In genomic region chr3:61255232-61255631, GRCm38 (mm10) we compare ENCODE assay signal across 23 mouse cellular contexts.
DNase-seq lines count a peak whose midpoint lies in the region; ATAC-seq lines count a peak whose summit lies in the region.
"Had no signal": no experiment of that assay in that cellular context is flagged by ENCODE, and none has a peak within 500 bp of the region (broad histone marks: within the 10 kb centered on the region; RNA-seq: fewer than 3 reads in every experiment).

No protein-coding gene starts in this region.

- H3K9ac ChIP-seq in forebrain, embryonic 13.5 days, result no peak overlapping the region
- no peak overlapping the region for H3K9ac ChIP-seq in forebrain, embryonic 12.5 days
- no peak overlapping the region for H3K9ac ChIP-seq in hindbrain, embryonic 14.5 days
- no peak overlapping the region for H3K9ac ChIP-seq in hindbrain, embryonic 12.5 days
- H3K9ac ChIP-seq in midbrain, embryonic 16.5 days (ENCODE audit: low read depth, low read length), result no peak overlapping the region
- no peak overlapping the region for H3K9ac ChIP-seq in midbrain, embryonic 13.5 days (replicated peaks)
- H3K9ac ChIP-seq: hindbrain, embryonic 15.5 days had no signal

- H3K4me1 ChIP-seq in forebrain, embryonic 13.5 days, result no peaks in the 10 kb centered on the region
- H3K4me1 ChIP-seq in forebrain, embryonic 12.5 days, result no peaks in the 10 kb centered on the region
- no peaks in the 10 kb centered on the region for H3K4me1 ChIP-seq in hindbrain, embryonic 14.5 days (replicated peaks; ENCODE audit: control insufficient read depth, insufficient read depth, low read length)
- no peaks in the 10 kb centered on the region for H3K4me1 ChIP-seq in hindbrain, embryonic 12.5 days
- no peaks in the 10 kb centered on the region for H3K4me1 ChIP-seq in midbrain, embryonic 16.5 days (ENCODE audit: control insufficient read depth, insufficient read depth, low read length)
- no peaks in the 10 kb centered on the region for H3K4me1 ChIP-seq in midbrain, embryonic 13.5 days (replicated peaks)
- H3K4me1 ChIP-seq: embryonic facial prominence, embryonic 10.5 days; heart, embryonic 10.5 days; hindbrain, embryonic 15.5 days had no signal

- 62% methylated on average over 4 of the region's 4 CpGs for WGBS in forebrain, embryonic 13.5 days
- 60% methylated on average over 4 of the region's 4 CpGs for whole genome bisulfite sequencing in forebrain, embryonic 12.5 days
- WGBS in hindbrain, embryonic 14.5 days, result 50% methylated on average over 4 of the region's 4 CpGs
- WGBS in hindbrain, embryonic 12.5 days, result 67% methylated on average over 4 of the region's 4 CpGs
- WGBS in midbrain, embryonic 16.5 days, result 49% methylated on average over 4 of the region's 4 CpGs
- WGBS in midbrain, embryonic 13.5 days, result 52% methylated on average over 4 of the region's 4 CpGs

- H3K27ac ChIP-seq in forebrain, embryonic 13.5 days, result no peak overlapping the region
- no peak overlapping the region for H3K27ac ChIP-seq in forebrain, embryonic 12.5 days
- H3K27ac ChIP-seq in hindbrain, embryonic 14.5 days, result 0 out of 2 replicates have a peak overlapping the region, but pooled peaks have one; percentile 12
- no peak overlapping the region for H3K27ac ChIP-seq in hindbrain, embryonic 12.5 days
- no peak overlapping the region for H3K27ac ChIP-seq in midbrain, embryonic 16.5 days (ENCODE audit: low read length)
- H3K27ac ChIP-seq in midbrain, embryonic 13.5 days, result no peak overlapping the region
- H3K27ac ChIP-seq: embryonic facial prominence, embryonic 10.5 days; heart, embryonic 10.5 days; hindbrain, embryonic 15.5 days had no signal

- ATAC-seq in forebrain, embryonic 13.5 days, result peak; percentile 65
- no peak for ATAC-seq in forebrain, embryonic 12.5 days (ENCODE audit: low FRiP score)
- ATAC-seq in hindbrain, embryonic 14.5 days (ENCODE audit: low FRiP score), result no peak
- ATAC-seq in hindbrain, embryonic 12.5 days (ENCODE audit: low FRiP score), result no peak
- ATAC-seq in midbrain, embryonic 16.5 days, result peak; percentile 78
- ATAC-seq in midbrain, embryonic 13.5 days, result no peak
- ATAC-seq: CD4-positive, CD25-positive, alpha-beta regulatory T cell, adult 4 months; inflammation-experienced regulatory T-cells, adult 6 months; intestine, postnatal 0 days had no signal

- no peak overlapping the region for H3K4me2 ChIP-seq in forebrain, embryonic 13.5 days
- H3K4me2 ChIP-seq in forebrain, embryonic 12.5 days, result no peak overlapping the region
- H3K4me2 ChIP-seq in hindbrain, embryonic 14.5 days (replicated peaks), result no peak overlapping the region
- H3K4me2 ChIP-seq in hindbrain, embryonic 12.5 days (replicated peaks), result no peak overlapping the region
- H3K4me2 ChIP-seq in midbrain, embryonic 16.5 days (ENCODE audit: low read length), result no peak overlapping the region
- H3K4me2 ChIP-seq in midbrain, embryonic 13.5 days (replicated peaks), result no peak overlapping the region
- H3K4me2 ChIP-seq: hindbrain, embryonic 15.5 days had no signal

- no peaks in the 10 kb centered on the region for H3K9me3 ChIP-seq in forebrain, embryonic 13.5 days (replicated peaks)
- H3K9me3 ChIP-seq in forebrain, embryonic 12.5 days, result no peaks in the 10 kb centered on the region
- no peaks in the 10 kb centered on the region for H3K9me3 ChIP-seq in hindbrain, embryonic 14.5 days (ENCODE audit: control insufficient read depth, low read length)
- H3K9me3 ChIP-seq in hindbrain, embryonic 12.5 days (replicated peaks), result no peaks in the 10 kb centered on the region
- H3K9me3 ChIP-seq in midbrain, embryonic 16.5 days (replicated peaks; ENCODE audit: control insufficient read depth, low read length, poor library complexity, severe bottlenecking), result no peaks in the 10 kb centered on the region
- no peaks in the 10 kb centered on the region for H3K9me3 ChIP-seq in midbrain, embryonic 13.5 days
- H3K9me3 ChIP-seq: embryonic facial prominence, embryonic 10.5 days; G1E; heart, embryonic 10.5 days; hindbrain, embryonic 15.5 days had no signal

- H3K27me3 ChIP-seq in forebrain, embryonic 13.5 days, result no peaks in the 10 kb centered on the region
- H3K27me3 ChIP-seq in forebrain, embryonic 12.5 days, result no peaks in the 10 kb centered on the region
- no peaks in the 10 kb centered on the region for H3K27me3 ChIP-seq in hindbrain, embryonic 14.5 days (ENCODE audit: control insufficient read depth, insufficient read depth, low read length)
- H3K27me3 ChIP-seq in hindbrain, embryonic 12.5 days, result no peaks in the 10 kb centered on the region
- H3K27me3 ChIP-seq in midbrain, embryonic 16.5 days (ENCODE audit: control insufficient read depth, insufficient read depth, low read depth, low read length), result no peaks in the 10 kb centered on the region
- H3K27me3 ChIP-seq in midbrain, embryonic 13.5 days, result no peaks in the 10 kb centered on the region
- H3K27me3 ChIP-seq: hindbrain, embryonic 15.5 days had no signal

- no peak for DNase-seq in hindbrain, embryonic 14.5 days (ENCODE audit: low spot score)
- DNase-seq in telencephalon, adult 2 months (ENCODE audit: low read depth, low spot score), result peak; percentile 32
- DNase-seq in right cerebral cortex, adult 2 months (ENCODE audit: low spot score in 2 of 2), result no peak
- DNase-seq: adrenal gland, postnatal 10 days; B cell, adult 2 months; cerebellum, adult 2 months; cerebellum, postnatal 10 days; gastrocnemius, postnatal 36 days; heart, adult 11 months; heart, postnatal 10 days; heart, postnatal 4 days had no signal

- no peaks in the 10 kb centered on the region for H3K36me3 ChIP-seq in forebrain, embryonic 13.5 days (ENCODE audit: poor library complexity, severe bottlenecking)
- H3K36me3 ChIP-seq in forebrain, embryonic 12.5 days (replicated peaks), result no peaks in the 10 kb centered on the region
- H3K36me3 ChIP-seq in hindbrain, embryonic 14.5 days (replicated peaks; ENCODE audit: control insufficient read depth, insufficient read depth), result no peaks in the 10 kb centered on the region
- no peaks in the 10 kb centered on the region for H3K36me3 ChIP-seq in hindbrain, embryonic 12.5 days
- H3K36me3 ChIP-seq in midbrain, embryonic 16.5 days (ENCODE audit: control insufficient read depth, insufficient read depth, low read length), result no peaks in the 10 kb centered on the region
- no peaks in the 10 kb centered on the region for H3K36me3 ChIP-seq in midbrain, embryonic 13.5 days
- H3K36me3 ChIP-seq: embryonic facial prominence, embryonic 10.5 days; G1E; heart, embryonic 10.5 days; hindbrain, embryonic 15.5 days had no signal

- no peak overlapping the region for H3K4me3 ChIP-seq in forebrain, embryonic 13.5 days
- no peak overlapping the region for H3K4me3 ChIP-seq in forebrain, embryonic 12.5 days (replicated peaks)
- no peak overlapping the region for H3K4me3 ChIP-seq in hindbrain, embryonic 14.5 days (replicated peaks; ENCODE audit: low read length)
- H3K4me3 ChIP-seq in hindbrain, embryonic 12.5 days, result no peak overlapping the region
- H3K4me3 ChIP-seq in midbrain, embryonic 16.5 days (ENCODE audit: low read depth, low read length), result no peak overlapping the region
- H3K4me3 ChIP-seq in midbrain, embryonic 13.5 days (replicated peaks), result no peak overlapping the region
- H3K4me3 ChIP-seq: embryonic facial prominence, embryonic 10.5 days; heart, embryonic 10.5 days; hindbrain, embryonic 15.5 days had no signal

Comparison
In these comparisons a context has a peak if more than half of its experiments do, and no peak if none do; other contexts are left out.
1. ATAC-seq: peak in forebrain, embryonic 13.5 days (single experiment) and midbrain, embryonic 16.5 days (single experiment); none in forebrain, embryonic 12.5 days (single experiment), hindbrain, embryonic 14.5 days (single experiment), hindbrain, embryonic 12.5 days (single experiment) and midbrain, embryonic 13.5 days (single experiment).